ENCODE assay signal across 8 mouse cellular contexts in genomic region chr5:124536776-124537175, GRCm38 (mm10). TPM values are rescaled to one million over a fixed set of nuclear protein-coding genes. Genes with fewer than 3 reads are reported as not detected.
DNase-seq lines count a peak whose midpoint lies in the region; ATAC-seq and TF ChIP-seq lines count a peak whose summit lies in the region.

No protein-coding gene starts in this region.

- ATAC-seq in hindbrain, embryonic 16.5 days = no peak
- no peak for ATAC-seq in midbrain, embryonic 16.5 days

- intact Hi-C loops in gastrocnemius, postnatal 14 days (cut with DNase I; ENCODE audit: low total_unique reads) = loop anchor here (5.0 kb wide), 1 partner anchor 99 kb away; the partner anchor contains the start of gene Kmt5a

- H3K9ac ChIP-seq in hindbrain, embryonic 16.5 days (ENCODE audit: low read depth, low read length) = peak overlapping the region; percentile 20; the same call in 1 of the 2 replicates
- peak overlapping the region; percentile 24; the same call in 1 of the 2 replicates for H3K9ac ChIP-seq in liver, adult 2 months (ENCODE audit: low read depth, low read length)
- 0 out of 2 replicates have a peak overlapping the region, but pooled peaks have one; percentile 40 for H3K9ac ChIP-seq in midbrain, embryonic 16.5 days (ENCODE audit: low read depth, low read length)

- H3K4me1 ChIP-seq in hindbrain, embryonic 16.5 days (ENCODE audit: control insufficient read depth, insufficient read depth, low read depth, low read length) = peaks cover 6% of the 10 kb centered on the region
- H3K4me1 ChIP-seq in liver, adult 2 months (ENCODE audit: control insufficient read depth, insufficient read depth, low read length) = peaks cover 1% of the 10 kb centered on the region; the same call in 1 of the 2 replicates
- peaks cover 9% of the 10 kb centered on the region for H3K4me1 ChIP-seq in midbrain, embryonic 16.5 days (ENCODE audit: control insufficient read depth, insufficient read depth, low read length)

- H3K36me3 ChIP-seq in hindbrain, embryonic 16.5 days (ENCODE audit: control insufficient read depth, insufficient read depth, low read length) = no peaks in the 10 kb centered on the region
- H3K36me3 ChIP-seq in liver, adult 2 months (ENCODE audit: control insufficient read depth, insufficient read depth, low read length) = no peaks in the 10 kb centered on the region
- no peaks in the 10 kb centered on the region for H3K36me3 ChIP-seq in midbrain, embryonic 16.5 days (ENCODE audit: control insufficient read depth, insufficient read depth, low read length)

- peak overlapping the region; percentile 18; the same call in 1 of the 2 replicates for H3K4me3 ChIP-seq in hindbrain, embryonic 16.5 days (ENCODE audit: low read length)
- no peak overlapping the region for H3K4me3 ChIP-seq in liver, adult 2 months (ENCODE audit: insufficient read depth, low read depth, low read length)
- no peak overlapping the region for H3K4me3 ChIP-seq in midbrain, embryonic 16.5 days (ENCODE audit: low read depth, low read length)

- H3K4me2 ChIP-seq in hindbrain, embryonic 16.5 days (ENCODE audit: low read length) = peak overlapping the region; percentile 49
- H3K4me2 ChIP-seq in midbrain, embryonic 16.5 days (ENCODE audit: low read length) = peak overlapping the region; percentile 23; the same call in 1 of the 2 replicates

- 7% methylated on average over 17 of the region's 17 CpGs for WGBS in hindbrain, embryonic 16.5 days
- WGBS in liver, adult 2 months = 4% methylated on average over 15 of the region's 17 CpGs
- WGBS in midbrain, embryonic 16.5 days = 3% methylated on average over 16 of the region's 17 CpGs

- no peak overlapping the region for H3K27ac ChIP-seq in hindbrain, embryonic 16.5 days (ENCODE audit: low read depth, low read length)
- no peak overlapping the region for H3K27ac ChIP-seq in liver, adult 2 months (replicated peaks; ENCODE audit: insufficient read depth, low read depth, low read length)
- H3K27ac ChIP-seq in midbrain, embryonic 16.5 days (ENCODE audit: low read length) = no peak overlapping the region

- DNase-seq in cerebellum, adult 18-20 months = peak; percentile 40 to 43
- no peak for DNase-seq in cerebellum, postnatal 4 days (ENCODE audit: low spot score in 2 of 2)
- DNase-seq in adrenal gland, postnatal 14 days = peak; percentile 69
- peak; percentile 47 for DNase-seq in gastrocnemius, postnatal 14 days
- DNase-seq in liver, adult 2 months (ENCODE audit: extremely low read depth, low read depth, low spot score) = peak; percentile 56
- DNase-seq in natural killer cell, adult 2 months (ENCODE audit: low spot score in 2 of 2) = no peak

- H3K27me3 ChIP-seq in hindbrain, embryonic 16.5 days (replicated peaks; ENCODE audit: control insufficient read depth, insufficient read depth, low read length) = no peaks in the 10 kb centered on the region
- H3K27me3 ChIP-seq in liver, adult 2 months (ENCODE audit: control insufficient read depth, insufficient read depth, low read length) = no peaks in the 10 kb centered on the region
- H3K27me3 ChIP-seq in midbrain, embryonic 16.5 days (ENCODE audit: control insufficient read depth, insufficient read depth, low read depth, low read length) = no peaks in the 10 kb centered on the region

- no peak for TF ChIP-seq POLR2A in liver, adult 2 months (IDR thresholded peaks at IDR 0.05; ENCODE audit: extremely low read depth, insufficient read depth, low read length)

- TF ChIP-seq CTCF in liver, adult 2 months (IDR thresholded peaks at IDR 0.05; ENCODE audit: low read depth, low read length) = no peak

- no peaks in the 10 kb centered on the region for H3K9me3 ChIP-seq in hindbrain, embryonic 16.5 days (ENCODE audit: control insufficient read depth, low read length)
- H3K9me3 ChIP-seq in midbrain, embryonic 16.5 days (replicated peaks; ENCODE audit: control insufficient read depth, low read length, poor library complexity, severe bottlenecking) = no peaks in the 10 kb centered on the region

- H3K79me2 ChIP-seq in liver, adult 2 months (ENCODE audit: control insufficient read depth, insufficient read depth, low read length) = 0 out of 2 replicates have a peak, but pooled peaks cover under 1% of the 10 kb centered on the region

RNA-seq across cellular contexts. Expression of gene Tmed2, which starts 3.7 kb away (rescaled TPM):
- 200 and 212 TPM in 2 replicates for total RNA-seq in adrenal gland, postnatal 14 days (2021)
- total RNA-seq in gastrocnemius, postnatal 14 days (2021) = 100 to 1,000 TPM; 138 to 152 TPM
- polyA plus RNA-seq in hindbrain, embryonic 16.5 days (2015; fragmentation: Nextera tagmentation; extraction: Ambion mirVana) = 342 and 347 TPM in 2 replicates
- 374 and 414 TPM in 2 replicates for total RNA-seq in liver, adult 2 months (2014; rRNA removed)
- 124 and 135 TPM in 2 replicates for polyA plus RNA-seq in liver, adult 2 months (2012; rRNA removed)
- polyA plus RNA-seq in midbrain, embryonic 16.5 days (2015; fragmentation: Nextera tagmentation; extraction: Ambion mirVana) = 340 and 348 TPM in 2 replicates

RNA-seq across cellular contexts. Expression of gene Rilpl1, which starts 5.6 kb away (rescaled TPM):
- 15.8 and 18.1 TPM in 2 replicates for total RNA-seq in adrenal gland, postnatal 14 days (2021)
- total RNA-seq in gastrocnemius, postnatal 14 days (2021) = 10 to 100 TPM; 61.8 to 96.0 TPM
- 13.9 and 14.5 TPM in 2 replicates for polyA plus RNA-seq in hindbrain, embryonic 16.5 days (2015; fragmentation: Nextera tagmentation; extraction: Ambion mirVana)
- total RNA-seq in liver, adult 2 months (2014; rRNA removed) = 1.4 and 1.6 TPM in 2 replicates
- 0.97 and 2.0 TPM in 2 replicates for polyA plus RNA-seq in liver, adult 2 months (2012; rRNA removed)
- 10.6 and 11.7 TPM in 2 replicates for polyA plus RNA-seq in midbrain, embryonic 16.5 days (2015; fragmentation: Nextera tagmentation; extraction: Ambion mirVana)

RNA-seq across cellular contexts. Expression of gene Ddx55, which starts 15.9 kb away (rescaled TPM):
- 12.0 and 16.3 TPM in 2 replicates for total RNA-seq in adrenal gland, postnatal 14 days (2021)
- total RNA-seq in gastrocnemius, postnatal 14 days (2021) = 1 to 10 TPM; 3.5 to 4.1 TPM
- polyA plus RNA-seq in hindbrain, embryonic 16.5 days (2015; fragmentation: Nextera tagmentation; extraction: Ambion mirVana) = 25.1 TPM in 2 replicates
- total RNA-seq in liver, adult 2 months (2014; rRNA removed) = 3.0 and 3.8 TPM in 2 replicates
- polyA plus RNA-seq in liver, adult 2 months (2012; rRNA removed) = 3.5 and 6.3 TPM in 2 replicates
- polyA plus RNA-seq in midbrain, embryonic 16.5 days (2015; fragmentation: Nextera tagmentation; extraction: Ambion mirVana) = 25.7 and 27.8 TPM in 2 replicates

RNA-seq across cellular contexts. Expression of gene Eif2b1, which starts 42.2 kb away (rescaled TPM):
- 42.9 and 51.2 TPM in 2 replicates for total RNA-seq in adrenal gland, postnatal 14 days (2021)
- 10 to 100 TPM; 40.2 to 42.9 TPM for total RNA-seq in gastrocnemius, postnatal 14 days (2021)
- 64.1 and 66.3 TPM in 2 replicates for polyA plus RNA-seq in hindbrain, embryonic 16.5 days (2015; fragmentation: Nextera tagmentation; extraction: Ambion mirVana)
- total RNA-seq in liver, adult 2 months (2014; rRNA removed) = 10.5 and 13.0 TPM in 2 replicates
- 12.0 and 13.2 TPM in 2 replicates for polyA plus RNA-seq in liver, adult 2 months (2012; rRNA removed)
- polyA plus RNA-seq in midbrain, embryonic 16.5 days (2015; fragmentation: Nextera tagmentation; extraction: Ambion mirVana) = 62.1 and 63.6 TPM in 2 replicates

RNA-seq across cellular contexts. Expression of gene Gtf2h3, which starts 42.2 kb away (rescaled TPM):
- 35.6 and 35.7 TPM in 2 replicates for total RNA-seq in adrenal gland, postnatal 14 days (2021)
- total RNA-seq in gastrocnemius, postnatal 14 days (2021) = 10 to 100 TPM; 14.9 to 15.0 TPM
- polyA plus RNA-seq in hindbrain, embryonic 16.5 days (2015; fragmentation: Nextera tagmentation; extraction: Ambion mirVana) = 36.3 and 40.2 TPM in 2 replicates
- total RNA-seq in liver, adult 2 months (2014; rRNA removed) = 11.9 and 12.2 TPM in 2 replicates
- 21.2 and 23.9 TPM in 2 replicates for polyA plus RNA-seq in liver, adult 2 months (2012; rRNA removed)
- polyA plus RNA-seq in midbrain, embryonic 16.5 days (2015; fragmentation: Nextera tagmentation; extraction: Ambion mirVana) = 46.6 and 48.6 TPM in 2 replicates

Comparison
In these comparisons a context has a peak if more than half of its experiments do, and no peak if none do; other contexts are left out.
1. DNase-seq: peak in cerebellum, adult 18-20 months (2 of 2), adrenal gland, postnatal 14 days (single experiment), gastrocnemius, postnatal 14 days (single experiment) and liver, adult 2 months (single experiment); none in cerebellum, postnatal 4 days (0 of 2) and natural killer cell, adult 2 months (0 of 2).
2. Peak in every context shown above with its lines, with median percentiles within 50 percentile points of each other: H3K9ac ChIP-seq.